In genomic region chr3:52253656-52254461, GRCm38 (mm10) we compare ENCODE assay signal across 9 mouse cellular contexts. TPM values are rescaled to one million over a fixed set of nuclear protein-coding genes. Genes with fewer than 3 reads are reported as not detected.
DNase-seq lines count a peak whose midpoint lies in the region; ATAC-seq and TF ChIP-seq lines count a peak whose summit lies in the region.
"Had no signal": no experiment of that assay in that cellular context is flagged by ENCODE, and none has a peak within 500 bp of the region (broad histone marks: within the 10 kb centered on the region; RNA-seq: fewer than 3 reads in every experiment).

No protein-coding gene starts in this region.

- no peak for TF ChIP-seq POLR2A in bone marrow, adult 2 months (IDR thresholded peaks at IDR 0.05; ENCODE audit: borderline replicate concordance, control insufficient read depth, low read depth, low read length)

- no peak for TF ChIP-seq EP300 in stomach, postnatal 0 days (optimal IDR thresholded peaks at IDR 0.05)

- no peaks in the 10 kb centered on the region for H3K36me3 ChIP-seq in heart, embryonic 10.5 days
- no peaks in the 10 kb centered on the region for H3K36me3 ChIP-seq in stomach, postnatal 0 days (ENCODE audit: control insufficient read depth, insufficient read depth, low read length)
- H3K36me3 ChIP-seq: limb, embryonic 13.5 days had no signal

- WGBS in heart, embryonic 10.5 days = 19% methylated on average over 14 of the region's 14 CpGs
- WGBS in bone marrow, adult 2 months = 48% methylated on average over 14 of the region's 14 CpGs
- 27% methylated on average over 14 of the region's 14 CpGs for WGBS in stomach, postnatal 0 days

- peaks cover 4% of the 10 kb centered on the region for H3K27me3 ChIP-seq in heart, embryonic 10.5 days (ENCODE audit: insufficient read depth, poor library complexity, severe bottlenecking)
- H3K27me3 ChIP-seq in stomach, postnatal 0 days (ENCODE audit: control insufficient read depth, insufficient read depth, low read length) = no peaks in the 10 kb centered on the region

- H3K4me1 ChIP-seq in heart, embryonic 10.5 days = peaks cover 7% of the 10 kb centered on the region; the same call in 1 of the 2 replicates
- H3K4me1 ChIP-seq in bone marrow, adult 2 months (ENCODE audit: control insufficient read depth, insufficient read depth, low read length) = no peaks in the 10 kb centered on the region
- no peaks in the 10 kb centered on the region; the same call in 1 of the 2 replicates for H3K4me1 ChIP-seq in stomach, postnatal 0 days (replicated peaks; ENCODE audit: control insufficient read depth, insufficient read depth)

- no peak overlapping the region for H3K4me2 ChIP-seq in stomach, postnatal 0 days (replicated peaks; ENCODE audit: low read depth)
- H3K4me2 ChIP-seq: limb, embryonic 13.5 days had no signal

- no peak overlapping the region for H3K27ac ChIP-seq in heart, embryonic 10.5 days
- no peak overlapping the region for H3K27ac ChIP-seq in bone marrow, adult 2 months (ENCODE audit: control insufficient read depth, insufficient read depth, low read depth, low read length, poor library complexity)
- H3K27ac ChIP-seq in stomach, postnatal 0 days (replicated peaks) = no peak overlapping the region
- H3K27ac ChIP-seq: limb, embryonic 13.5 days had no signal

- peak; percentile 47 for TF ChIP-seq CTCF in bone marrow, adult 2 months (IDR thresholded peaks at IDR 0.05; ENCODE audit: control insufficient read depth, insufficient read depth, low read length)
- TF ChIP-seq CTCF in stomach, postnatal 0 days (IDR thresholded peaks at IDR 0.05; ENCODE audit: low read depth) = peak; percentile 77

- peak; percentile 84 for ATAC-seq in stomach, postnatal 0 days (ENCODE audit: low FRiP score, low TSS enrichment)

- no peak overlapping the region for H3K9ac ChIP-seq in stomach, postnatal 0 days (ENCODE audit: low read length)
- H3K9ac ChIP-seq: limb, embryonic 13.5 days had no signal

- no peaks in the 10 kb centered on the region for H3K9me3 ChIP-seq in heart, embryonic 10.5 days
- H3K9me3 ChIP-seq in stomach, postnatal 0 days (ENCODE audit: control insufficient read depth, low read length) = no peaks in the 10 kb centered on the region
- H3K9me3 ChIP-seq: limb, embryonic 13.5 days had no signal

- no peak overlapping the region for H3K4me3 ChIP-seq in heart, embryonic 10.5 days
- H3K4me3 ChIP-seq in bone marrow, adult 2 months (replicated peaks; ENCODE audit: control insufficient read depth, low read depth, low read length) = no peak overlapping the region
- H3K4me3 ChIP-seq in stomach, postnatal 0 days (ENCODE audit: low read depth, low read length) = no peak overlapping the region
- H3K4me3 ChIP-seq: limb, embryonic 13.5 days had no signal

- DNase-seq in heart, embryonic 10.5 days (ENCODE audit: low spot score) = peak; percentile 72
- DNase-seq in heart, adult 8-10 months (ENCODE audit: low spot score) = no peak
- DNase-seq in CD4-positive, CD25-positive, alpha-beta regulatory T cell, adult 2 months (ENCODE audit: low read depth, low spot score) = peak; percentile 74
- peak; percentile 65 for DNase-seq in kidney, postnatal 10 days
- peak; percentile 75 for DNase-seq in stomach, postnatal 0 days (ENCODE audit: low spot score)
- no peak for DNase-seq in right cerebral cortex, postnatal 14 days
- no peak for DNase-seq in layer of hippocampus, adult 8-10 months (ENCODE audit: low spot score in 2 of 2)

RNA-seq across cellular contexts. Expression of gene Foxo1, which starts 14.3 kb away (rescaled TPM):
- 4.8 and 5.3 TPM in 2 replicates for polyA plus RNA-seq in heart, embryonic 10.5 days (2016; fragmentation: Nextera tagmentation; extraction: Ambion mirVana)
- 10 to 100 TPM in 3 of 4 experiments, 1 to 10 TPM in 1; 9.4 to 11.7 (median 10.8) TPM for total RNA-seq in heart, adult 8-10 months (2022)
- polyA plus RNA-seq in bone marrow, adult 2 months (2011; ENCODE audit: insufficient read depth, insufficient read length, low replicate concordance, missing spikeins) = 4.1 and 6.3 TPM in 2 replicates
- 3.4 and 4.0 TPM in 2 replicates for polyA plus RNA-seq in stomach, postnatal 0 days (2015; fragmentation: Nextera tagmentation; extraction: Ambion mirVana)
- 10 to 100 TPM; 20.2 to 23.1 (median 22.8) TPM for total RNA-seq in layer of hippocampus, adult 8-10 months (2022)

Comparison
In these comparisons a context has a peak if more than half of its experiments do, and no peak if none do; other contexts are left out.
1. DNase-seq: peak in heart, embryonic 10.5 days (single experiment), CD4-positive, CD25-positive, alpha-beta regulatory T cell, adult 2 months (single experiment), kidney, postnatal 10 days (single experiment) and stomach, postnatal 0 days (single experiment); none in heart, adult 8-10 months (single experiment), right cerebral cortex, postnatal 14 days (single experiment) and layer of hippocampus, adult 8-10 months (0 of 2).